20 mouse cellular contexts compared by ENCODE assay signal in the genomic region with DNA sequence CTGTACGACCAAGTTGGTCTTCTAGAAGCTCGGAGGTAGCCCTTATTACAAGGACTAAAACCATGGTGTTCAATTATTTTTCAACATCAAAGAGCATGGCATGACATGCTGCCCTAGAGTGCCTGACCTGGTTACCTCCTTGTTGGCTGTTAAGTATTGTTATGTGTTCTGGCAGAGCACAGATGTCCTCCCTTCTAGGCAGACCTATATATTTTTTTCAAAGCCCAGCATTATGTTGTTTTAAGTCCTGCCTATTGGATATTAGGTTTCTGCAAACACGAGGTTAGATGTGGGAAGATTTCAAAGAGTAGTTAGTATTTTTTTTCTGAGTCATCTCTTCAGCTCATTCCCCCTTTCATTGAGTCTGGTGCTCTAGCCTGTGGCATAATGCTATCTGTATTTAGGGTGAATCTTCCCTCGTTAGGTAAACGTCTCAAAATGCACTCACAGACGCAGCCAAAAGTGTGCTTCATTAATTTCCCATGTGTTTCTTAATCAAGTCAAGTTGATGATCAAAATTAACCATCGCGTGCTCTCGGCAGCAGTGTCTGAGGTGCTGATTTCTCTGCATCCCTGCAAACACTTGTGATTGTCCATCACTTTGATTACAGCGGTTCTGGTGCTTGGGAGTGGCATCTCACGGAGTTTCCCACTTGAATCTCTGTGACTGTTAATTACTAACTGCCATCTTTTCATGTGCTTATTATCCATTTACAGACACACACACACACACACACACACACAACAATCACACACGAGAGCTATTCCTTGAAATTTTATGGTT.
"Had no signal": no experiment of that assay in that cellular context is flagged by ENCODE, and none has a peak within 500 bp of the region (broad histone marks: within the 10 kb centered on the region; RNA-seq: fewer than 3 reads in every experiment).

No protein-coding gene starts in this region.

- H3K9me3 ChIP-seq: lung, embryonic 15.5 days; megakaryocyte, embryonic 14.5 days; midbrain, embryonic 13.5 days; midbrain, embryonic 15.5 days; neural tube, embryonic 13.5 days; neural tube, embryonic 15.5 days had no signal

- H3K27ac ChIP-seq: lung, embryonic 15.5 days; midbrain, embryonic 13.5 days; midbrain, embryonic 15.5 days; neural tube, embryonic 13.5 days; neural tube, embryonic 15.5 days had no signal

- H3K9ac ChIP-seq: liver, postnatal 0 days; lung, embryonic 15.5 days; midbrain, embryonic 13.5 days; midbrain, embryonic 15.5 days; neural tube, embryonic 13.5 days; neural tube, embryonic 15.5 days had no signal

- H3K36me3 ChIP-seq: lung, embryonic 15.5 days; midbrain, embryonic 13.5 days; midbrain, embryonic 15.5 days; neural tube, embryonic 13.5 days; neural tube, embryonic 15.5 days had no signal

- ATAC-seq: liver, postnatal 0 days; lung, postnatal 0 days; midbrain, embryonic 13.5 days had no signal

- H3K4me2 ChIP-seq: lung, embryonic 15.5 days; midbrain, embryonic 11.5 days; midbrain, embryonic 13.5 days; midbrain, embryonic 15.5 days; neural tube, embryonic 13.5 days; neural tube, embryonic 15.5 days had no signal

- H3K27me3 ChIP-seq: lung, embryonic 15.5 days; megakaryocyte, embryonic 14.5 days; midbrain, embryonic 13.5 days; midbrain, embryonic 15.5 days; neural tube, embryonic 13.5 days; neural tube, embryonic 15.5 days had no signal

- H3K4me1 ChIP-seq: megakaryocyte, embryonic 14.5 days; midbrain, embryonic 13.5 days; neural tube, embryonic 13.5 days had no signal

- DNase-seq: liver, postnatal 0 days; lung, adult 2 months; lung, postnatal 14 days; lung, postnatal 4 days; retina, postnatal 1 day; right cerebral cortex, adult 18-20 months; right cerebral cortex, postnatal 25 days; right cerebral cortex, postnatal 4 days; spleen, adult 18-20 months; thymus, adult 18-20 months; thymus, postnatal 14 days; thymus, postnatal 36 days had no signal

- H3K4me3 ChIP-seq: lung, embryonic 15.5 days; megakaryocyte, embryonic 14.5 days; midbrain, embryonic 13.5 days; midbrain, embryonic 15.5 days; neural tube, embryonic 13.5 days; neural tube, embryonic 15.5 days had no signal
